Mouse (Mus musculus): ENCODE measurements around the gene Gcnt3. TPM values are rescaled to one million over a fixed set of nuclear protein-coding genes. Genes with fewer than 3 reads are reported as not detected.

The Gcnt3 gene
- polyA plus RNA-seq, 1 experiment: 0.11 TPM

GRCm38 (mm10) chr9:69999318-69999717, 38.6 kb downstream of the Gcnt3 start:
- H3K27me3 ChIP-seq (ENCODE audit: control insufficient read depth, insufficient read depth, insufficient read length): no peaks in the 10 kb centered on the region
- TF ChIP-seq MAX (IDR thresholded peaks at IDR 0.05) (no peak), FOSL1 (IDR thresholded peaks at IDR 0.05; ENCODE audit: insufficient read depth, low read length, poor library complexity, severe bottlenecking) (no peak), USF1 (IDR thresholded peaks at IDR 0.05; ENCODE audit: low read depth) (no peak), CTCF (IDR thresholded peaks at IDR 0.05; ENCODE audit: control insufficient read depth, insufficient read depth, insufficient read length) (no peak)
- peaks cover 22% of the 10 kb centered on the region for H3K79me3 ChIP-seq (ENCODE audit: low read depth)
- peaks cover 90% of the 10 kb centered on the region for H3K36me3 ChIP-seq (ENCODE audit: control insufficient read depth, insufficient read depth)
- no peak overlapping the region for H3ac ChIP-seq (ENCODE audit: control insufficient read depth, insufficient read length, low read depth)
- no peak overlapping the region for H3K4me3 ChIP-seq (ENCODE audit: insufficient read depth, poor library complexity, severe bottlenecking)
- H3K79me2 ChIP-seq (ENCODE audit: control insufficient read depth, insufficient read depth): peaks cover 23% of the 10 kb centered on the region

- peaks cover 71% of the 10 kb centered on the region for H3K79me2 ChIP-seq (ENCODE audit: control insufficient read depth, insufficient read depth)
- no peak for TF ChIP-seq MAX (IDR thresholded peaks at IDR 0.05)
- no peak for TF ChIP-seq FOSL1 (IDR thresholded peaks at IDR 0.05; ENCODE audit: insufficient read depth, low read length, poor library complexity, severe bottlenecking)
- peak; percentile 89 for TF ChIP-seq MYOD1 (IDR thresholded peaks at IDR 0.05; ENCODE audit: control insufficient read depth, insufficient read length, low read depth)
- no peak for TF ChIP-seq CTCF (IDR thresholded peaks at IDR 0.05; ENCODE audit: control insufficient read depth, insufficient read depth, insufficient read length)
- TF ChIP-seq CEBPB (IDR thresholded peaks at IDR 0.05; ENCODE audit: low read depth): no peak
- no peak for TF ChIP-seq MYOG (IDR thresholded peaks at IDR 0.05; ENCODE audit: control insufficient read depth, extremely low read depth, insufficient read length)
- no peaks in the 10 kb centered on the region for H3K27me3 ChIP-seq (ENCODE audit: control insufficient read depth, insufficient read depth, insufficient read length)
- no peak overlapping the region for H3ac ChIP-seq (ENCODE audit: control insufficient read depth, insufficient read length, low read depth)
- peaks cover 62% of the 10 kb centered on the region for H3K79me3 ChIP-seq (ENCODE audit: low read depth)
- H3K4me3 ChIP-seq (ENCODE audit: insufficient read depth, poor library complexity, severe bottlenecking): no peak overlapping the region
- H3K36me3 ChIP-seq (ENCODE audit: control insufficient read depth, insufficient read depth): peaks cover 55% of the 10 kb centered on the region
Measured at GRCm38 (mm10) chr9:69994547-69994946, 43.3 kb downstream of the Gcnt3 start.

GRCm38 (mm10) chr9:69993479-69993878, 44.4 kb downstream of the Gcnt3 start:
- peaks cover 58% of the 10 kb centered on the region for H3K79me3 ChIP-seq (ENCODE audit: low read depth)
- no peaks in the 10 kb centered on the region for H3K27me3 ChIP-seq (ENCODE audit: control insufficient read depth, insufficient read depth, insufficient read length)
- no peak overlapping the region for H3K4me3 ChIP-seq (ENCODE audit: insufficient read depth, poor library complexity, severe bottlenecking)
- H3K79me2 ChIP-seq (ENCODE audit: control insufficient read depth, insufficient read depth): peaks cover 73% of the 10 kb centered on the region
- no peak for TF ChIP-seq USF1 (IDR thresholded peaks at IDR 0.05; ENCODE audit: low read depth)
- no peak for TF ChIP-seq FOSL1 (IDR thresholded peaks at IDR 0.05; ENCODE audit: insufficient read depth, low read length, poor library complexity, severe bottlenecking)
- TF ChIP-seq MAX (IDR thresholded peaks at IDR 0.05): no peak
- TF ChIP-seq CEBPB (IDR thresholded peaks at IDR 0.05; ENCODE audit: low read depth): no peak
- no peak for TF ChIP-seq CTCF (IDR thresholded peaks at IDR 0.05; ENCODE audit: control insufficient read depth, insufficient read depth, insufficient read length)
- TF ChIP-seq MYOD1 (IDR thresholded peaks at IDR 0.05; ENCODE audit: control insufficient read depth, insufficient read length, low read depth): no peak
- TF ChIP-seq MYOG (IDR thresholded peaks at IDR 0.05; ENCODE audit: control insufficient read depth, extremely low read depth, insufficient read length): no peak
- no peak overlapping the region for H3ac ChIP-seq (ENCODE audit: control insufficient read depth, insufficient read length, low read depth)
- H3K36me3 ChIP-seq (ENCODE audit: control insufficient read depth, insufficient read depth): peaks cover 44% of the 10 kb centered on the region

- TF ChIP-seq MYOG (IDR thresholded peaks at IDR 0.05; ENCODE audit: control insufficient read depth, extremely low read depth, insufficient read length): no peak
- no peak for TF ChIP-seq MYOD1 (IDR thresholded peaks at IDR 0.05; ENCODE audit: control insufficient read depth, insufficient read length, low read depth)
- no peak for TF ChIP-seq USF1 (IDR thresholded peaks at IDR 0.05; ENCODE audit: low read depth)
- no peak for TF ChIP-seq FOSL1 (IDR thresholded peaks at IDR 0.05; ENCODE audit: insufficient read depth, low read length, poor library complexity, severe bottlenecking)
- no peak for TF ChIP-seq CEBPB (IDR thresholded peaks at IDR 0.05; ENCODE audit: low read depth)
- TF ChIP-seq CTCF (IDR thresholded peaks at IDR 0.05; ENCODE audit: control insufficient read depth, insufficient read depth, insufficient read length): no peak
- TF ChIP-seq MAX (IDR thresholded peaks at IDR 0.05): no peak
- H3ac ChIP-seq (ENCODE audit: control insufficient read depth, insufficient read length, low read depth): no peak overlapping the region
- H3K36me3 ChIP-seq (ENCODE audit: control insufficient read depth, insufficient read depth): peaks cover 39% of the 10 kb centered on the region
- peaks cover 73% of the 10 kb centered on the region for H3K79me2 ChIP-seq (ENCODE audit: control insufficient read depth, insufficient read depth)
- H3K4me3 ChIP-seq (ENCODE audit: insufficient read depth, poor library complexity, severe bottlenecking): no peak overlapping the region
- H3K79me3 ChIP-seq (ENCODE audit: low read depth): peaks cover 58% of the 10 kb centered on the region
- no peaks in the 10 kb centered on the region for H3K27me3 ChIP-seq (ENCODE audit: control insufficient read depth, insufficient read depth, insufficient read length)
Measured at GRCm38 (mm10) chr9:69992841-69993277, 45.0 kb downstream of the Gcnt3 start.

- peaks cover 51% of the 10 kb centered on the region for H3K79me3 ChIP-seq (ENCODE audit: low read depth)
- peak overlapping the region; percentile 81 for H3K4me3 ChIP-seq (ENCODE audit: insufficient read depth, poor library complexity, severe bottlenecking)
- H3K36me3 ChIP-seq (ENCODE audit: control insufficient read depth, insufficient read depth): peaks cover 15% of the 10 kb centered on the region
- TF ChIP-seq MAX (IDR thresholded peaks at IDR 0.05): no peak
- no peak for TF ChIP-seq MYOG (IDR thresholded peaks at IDR 0.05; ENCODE audit: control insufficient read depth, extremely low read depth, insufficient read length)
- TF ChIP-seq FOSL1 (IDR thresholded peaks at IDR 0.05; ENCODE audit: insufficient read depth, low read length, poor library complexity, severe bottlenecking): no peak
- no peak for TF ChIP-seq CEBPB (IDR thresholded peaks at IDR 0.05; ENCODE audit: low read depth)
- TF ChIP-seq CTCF (IDR thresholded peaks at IDR 0.05; ENCODE audit: control insufficient read depth, insufficient read depth, insufficient read length): no peak
- no peak for TF ChIP-seq MYOD1 (IDR thresholded peaks at IDR 0.05; ENCODE audit: control insufficient read depth, insufficient read length, low read depth)
- no peak for TF ChIP-seq USF1 (IDR thresholded peaks at IDR 0.05; ENCODE audit: low read depth)
- no peak overlapping the region for H3ac ChIP-seq (ENCODE audit: control insufficient read depth, insufficient read length, low read depth)
- H3K27me3 ChIP-seq (ENCODE audit: control insufficient read depth, insufficient read depth, insufficient read length): no peaks in the 10 kb centered on the region
- H3K79me2 ChIP-seq (ENCODE audit: control insufficient read depth, insufficient read depth): peaks cover 60% of the 10 kb centered on the region
Measured at GRCm38 (mm10) chr9:69990346-69990745, 47.5 kb downstream of the Gcnt3 start.

Measured in C2C12 (cell line).